In genomic region chr7:122498461-122498860, GRCm38 (mm10) we compare ENCODE assay signal across 16 mouse cellular contexts.
"Had no signal": no experiment of that assay in that cellular context is flagged by ENCODE, and none has a peak within 500 bp of the region (broad histone marks: within the 10 kb centered on the region; RNA-seq: fewer than 3 reads in every experiment).

No protein-coding gene starts in this region.

- H3K4me1 ChIP-seq: kidney, embryonic 15.5 days; limb, embryonic 12.5 days; liver, embryonic 13.5 days had no signal

- H3K36me3 ChIP-seq: kidney, embryonic 15.5 days; limb, embryonic 12.5 days; liver, embryonic 13.5 days; lung, embryonic 15.5 days; midbrain, embryonic 13.5 days; neural tube, embryonic 12.5 days had no signal

- H3K27ac ChIP-seq: kidney, embryonic 15.5 days; limb, embryonic 12.5 days; liver, embryonic 13.5 days; lung, embryonic 15.5 days; macrophage; midbrain, embryonic 13.5 days; neural tube, embryonic 12.5 days had no signal

- H3K27me3 ChIP-seq: kidney, embryonic 15.5 days; limb, embryonic 12.5 days; liver, embryonic 13.5 days; lung, embryonic 15.5 days; midbrain, embryonic 13.5 days; neural tube, embryonic 12.5 days had no signal

- DNase-seq: kidney, adult 2 months; kidney, postnatal 36 days; liver; liver, embryonic 13.5 days; liver, postnatal 0 days; lung, postnatal 14 days; right cerebral cortex, postnatal 14 days; thymus, postnatal 4 days had no signal

- H3K4me3 ChIP-seq: kidney, embryonic 15.5 days; limb, embryonic 12.5 days; liver, embryonic 13.5 days; lung, embryonic 15.5 days; megakaryocyte, embryonic 14.5 days; midbrain, embryonic 13.5 days; neural tube, embryonic 12.5 days had no signal

- H3K9ac ChIP-seq: kidney, embryonic 15.5 days; limb, embryonic 12.5 days; liver, embryonic 13.5 days; liver, postnatal 0 days; lung, embryonic 15.5 days; midbrain, embryonic 13.5 days; neural tube, embryonic 12.5 days had no signal

- ATAC-seq: intestine, embryonic 16.5 days; liver, postnatal 0 days; midbrain, embryonic 13.5 days had no signal

- H3K4me2 ChIP-seq: kidney, embryonic 15.5 days; limb, embryonic 12.5 days; liver, embryonic 13.5 days; lung, embryonic 15.5 days; midbrain, embryonic 13.5 days; neural tube, embryonic 12.5 days had no signal

- H3K9me3 ChIP-seq: kidney, embryonic 15.5 days; limb, embryonic 12.5 days; liver, embryonic 13.5 days; lung, embryonic 15.5 days; megakaryocyte, embryonic 14.5 days; midbrain, embryonic 13.5 days; neural tube, embryonic 12.5 days had no signal
